In the genomic region with DNA sequence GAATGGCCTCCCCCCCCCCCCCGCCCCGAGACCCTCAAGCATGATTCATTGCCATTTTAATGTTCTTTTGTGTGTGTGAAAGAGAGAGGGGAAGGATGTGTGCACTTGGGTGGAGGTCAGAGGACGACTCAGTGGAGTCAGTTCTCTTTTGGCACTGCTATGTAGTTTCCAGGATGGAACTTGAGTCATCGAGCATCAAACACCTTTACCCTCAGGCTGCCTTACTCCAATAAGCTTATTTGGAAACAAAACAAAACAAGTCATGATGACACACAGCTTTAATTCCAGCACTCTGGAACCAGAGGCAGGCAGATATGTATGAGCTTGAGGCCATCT, we compare ENCODE assay signal across 20 mouse cellular contexts.
DNase-seq lines count a peak whose midpoint lies in the region; ATAC-seq and TF ChIP-seq lines count a peak whose summit lies in the region.
"Had no signal": no experiment of that assay in that cellular context is flagged by ENCODE, and none has a peak within 500 bp of the region (broad histone marks: within the 10 kb centered on the region; RNA-seq: fewer than 3 reads in every experiment).

No protein-coding gene starts in this region.

- ATAC-seq in kidney, embryonic 15.5 days (replicated peaks; ENCODE audit: low FRiP score), result no peak
- peak; percentile 66; the same call in 1 of the 2 replicates for ATAC-seq in heart, embryonic 12.5 days (ENCODE audit: insufficient number of reproducible peaks, low FRiP score)
- 0 out of 2 replicates have a peak, but pooled peaks have one; percentile 21 for ATAC-seq in kidney, postnatal 0 days (replicated peaks; ENCODE audit: low FRiP score, low read depth)
- ATAC-seq: forebrain, embryonic 14.5 days; hindbrain, postnatal 0 days; liver, postnatal 0 days had no signal

- H3K9ac ChIP-seq in kidney, embryonic 15.5 days, result no peak overlapping the region
- H3K9ac ChIP-seq in heart, embryonic 12.5 days, result no peak overlapping the region
- no peak overlapping the region for H3K9ac ChIP-seq in kidney, postnatal 0 days (ENCODE audit: low read depth, low read length)
- H3K9ac ChIP-seq: limb, embryonic 15.5 days; liver, postnatal 0 days; neural tube, embryonic 15.5 days had no signal

- H3K9me3 ChIP-seq in kidney, embryonic 15.5 days (replicated peaks), result 0 out of 2 replicates have a peak, but pooled peaks cover 4% of the 10 kb centered on the region
- peaks cover 4% of the 10 kb centered on the region for H3K9me3 ChIP-seq in heart, embryonic 12.5 days (replicated peaks)
- H3K9me3 ChIP-seq in kidney, postnatal 0 days (replicated peaks; ENCODE audit: low read length), result no peaks in the 10 kb centered on the region
- H3K9me3 ChIP-seq: limb, embryonic 15.5 days had no signal

- H3K27me3 ChIP-seq in kidney, embryonic 15.5 days, result no peaks in the 10 kb centered on the region
- H3K27me3 ChIP-seq in heart, embryonic 12.5 days (replicated peaks), result no peaks in the 10 kb centered on the region
- no peaks in the 10 kb centered on the region for H3K27me3 ChIP-seq in kidney, postnatal 0 days (ENCODE audit: insufficient read depth, low read length)
- H3K27me3 ChIP-seq: limb, embryonic 15.5 days; neural tube, embryonic 15.5 days had no signal

- 65% methylated on average over 4 of the region's 4 CpGs for WGBS in kidney, embryonic 15.5 days
- WGBS in heart, embryonic 12.5 days, result 65% methylated on average over 4 of the region's 4 CpGs
- 66% methylated on average over 4 of the region's 4 CpGs for WGBS in kidney, postnatal 0 days

- no peak overlapping the region for H3K27ac ChIP-seq in kidney, embryonic 15.5 days
- peak overlapping the region; percentile 25; the same call in 1 of the 2 replicates for H3K27ac ChIP-seq in heart, embryonic 12.5 days (ENCODE audit: poor library complexity, severe bottlenecking)
- peak overlapping the region; percentile 40; the same call in 1 of the 2 replicates for H3K27ac ChIP-seq in kidney, postnatal 0 days
- H3K27ac ChIP-seq: embryonic facial prominence, embryonic 10.5 days; hindbrain, postnatal 0 days; limb, embryonic 15.5 days; neural tube, embryonic 15.5 days had no signal

- H3K4me2 ChIP-seq in kidney, embryonic 15.5 days, result no peak overlapping the region
- no peak overlapping the region for H3K4me2 ChIP-seq in heart, embryonic 12.5 days
- H3K4me2 ChIP-seq in kidney, postnatal 0 days (ENCODE audit: low read length), result no peak overlapping the region
- H3K4me2 ChIP-seq: limb, embryonic 15.5 days; neural tube, embryonic 15.5 days had no signal

- no peak overlapping the region for H3K4me3 ChIP-seq in kidney, embryonic 15.5 days (replicated peaks)
- H3K4me3 ChIP-seq in heart, embryonic 12.5 days, result no peak overlapping the region
- no peak overlapping the region for H3K4me3 ChIP-seq in kidney, postnatal 0 days (replicated peaks; ENCODE audit: low read depth, low read length)
- H3K4me3 ChIP-seq: embryonic facial prominence, embryonic 10.5 days; limb, embryonic 15.5 days; myocyte; neural tube, embryonic 15.5 days had no signal

- no peaks in the 10 kb centered on the region for H3K36me3 ChIP-seq in kidney, embryonic 15.5 days
- H3K36me3 ChIP-seq in heart, embryonic 12.5 days, result no peaks in the 10 kb centered on the region
- no peaks in the 10 kb centered on the region for H3K36me3 ChIP-seq in kidney, postnatal 0 days (ENCODE audit: insufficient read depth, low read length)
- H3K36me3 ChIP-seq: embryonic facial prominence, embryonic 10.5 days; limb, embryonic 15.5 days; neural tube, embryonic 15.5 days had no signal

- TF ChIP-seq CTCF in kidney, postnatal 0 days (IDR thresholded peaks at IDR 0.05; ENCODE audit: low read depth), result no peak

- DNase-seq in kidney, adult 11 months, result peak; percentile 51
- DNase-seq in Muller cell, postnatal 12 days (ENCODE audit: inconsistent ontology term), result peak; percentile 62
- peak; percentile 69 for DNase-seq in kidney, postnatal 0 days (ENCODE audit: low spot score)
- DNase-seq in urinary bladder, postnatal 14 days (ENCODE audit: low spot score), result no peak
- no peak for DNase-seq in spleen, postnatal 14 days (ENCODE audit: low spot score in 2 of 2)
- DNase-seq in spleen, postnatal 4 days (ENCODE audit: low spot score in 2 of 2), result no peak
- DNase-seq: cerebellum, adult 11-12 months; cerebellum, postnatal 25 days; liver, postnatal 0 days; midbrain, embryonic 14.5 days; right cerebral cortex, postnatal 25 days; thymus, postnatal 25 days had no signal

- H3K4me1 ChIP-seq in kidney, embryonic 15.5 days, result peaks cover 10% of the 10 kb centered on the region
- peaks cover 5% of the 10 kb centered on the region for H3K4me1 ChIP-seq in heart, embryonic 12.5 days (replicated peaks)
- no peaks in the 10 kb centered on the region for H3K4me1 ChIP-seq in kidney, postnatal 0 days (replicated peaks; ENCODE audit: insufficient read depth, low read length)

Comparison
In these comparisons a context has a peak if more than half of its experiments do, and no peak if none do; other contexts are left out.
1. DNase-seq: peak in kidney, adult 11 months (single experiment), Muller cell, postnatal 12 days (single experiment) and kidney, postnatal 0 days (single experiment); none in urinary bladder, postnatal 14 days (single experiment), spleen, postnatal 14 days (0 of 2) and spleen, postnatal 4 days (0 of 2).